Mouse (Mus musculus): ENCODE results near the gene Pet117.
A peak's percentile ranks its signal among the peaks of the same experiment; 100 is the strongest.

Gene Pet117

DNA sequence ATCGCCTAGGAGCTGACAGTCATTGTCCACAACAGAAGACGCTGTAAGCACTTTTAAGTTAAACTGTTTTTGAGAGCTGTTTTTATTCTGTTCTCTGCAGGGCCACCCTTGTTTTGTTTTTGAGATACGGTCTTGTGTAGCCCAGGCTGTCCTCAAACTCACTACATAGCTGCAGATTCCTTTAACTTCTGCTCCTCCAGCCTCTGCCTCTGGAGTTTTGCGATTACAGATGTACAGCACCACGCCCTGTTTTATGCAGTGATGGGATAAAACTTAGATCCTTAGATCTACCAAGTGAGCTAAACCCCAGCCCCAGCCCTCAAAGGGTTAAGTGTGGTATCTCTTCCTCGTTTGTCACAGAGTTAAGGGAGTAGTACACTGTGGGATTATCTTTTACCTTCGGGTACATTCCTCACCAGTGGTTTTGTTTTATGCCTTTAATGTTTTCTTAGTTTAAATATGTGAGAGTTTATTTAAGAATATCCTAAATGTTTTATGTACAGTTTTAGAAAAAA, 13.9 kb downstream of the Pet117 start:
- DNase-seq (ENCODE audit: low read depth): no peak

DNA sequence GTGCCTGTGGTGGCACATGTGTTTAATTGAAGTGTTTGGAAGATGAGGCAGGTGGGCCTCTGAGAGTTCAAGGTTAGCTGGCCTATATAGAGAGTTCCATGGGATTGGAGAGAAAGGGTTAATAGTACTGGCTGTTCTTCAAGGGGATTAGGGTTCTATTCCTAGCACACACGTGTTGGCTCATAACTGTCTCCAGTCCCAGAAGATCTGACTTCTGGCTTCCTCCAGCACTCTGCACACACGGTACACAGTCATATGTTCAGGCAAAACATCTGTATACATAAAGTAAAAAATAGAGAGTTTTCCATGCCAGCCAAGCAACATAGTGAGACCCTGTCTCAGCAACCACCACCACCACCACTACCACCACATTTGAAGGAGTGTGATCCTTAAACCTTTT, 17.5 kb downstream of the Pet117 start:
- no peak for DNase-seq (ENCODE audit: low read depth)

DNA sequence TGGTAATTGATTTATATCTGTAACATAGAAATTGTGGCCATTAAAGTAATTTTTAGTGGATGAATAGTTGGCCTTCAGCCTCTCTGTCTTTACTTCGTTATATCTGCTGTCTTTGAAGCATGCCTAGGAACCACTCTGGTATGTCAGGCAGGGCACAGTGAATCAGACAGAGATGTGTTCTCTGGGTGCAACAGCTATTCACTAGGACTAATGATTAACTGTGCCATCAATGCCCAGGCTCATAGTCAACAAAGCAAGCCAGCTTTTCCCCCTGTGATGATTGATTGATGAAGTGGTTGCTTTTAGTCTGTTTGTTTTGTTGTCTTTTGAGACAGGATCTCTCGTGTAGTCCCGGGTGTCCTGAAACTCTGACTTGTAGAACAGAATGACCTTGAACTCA, 19.6 kb downstream of the Pet117 start:
- DNase-seq (ENCODE audit: low read depth): no peak

DNA sequence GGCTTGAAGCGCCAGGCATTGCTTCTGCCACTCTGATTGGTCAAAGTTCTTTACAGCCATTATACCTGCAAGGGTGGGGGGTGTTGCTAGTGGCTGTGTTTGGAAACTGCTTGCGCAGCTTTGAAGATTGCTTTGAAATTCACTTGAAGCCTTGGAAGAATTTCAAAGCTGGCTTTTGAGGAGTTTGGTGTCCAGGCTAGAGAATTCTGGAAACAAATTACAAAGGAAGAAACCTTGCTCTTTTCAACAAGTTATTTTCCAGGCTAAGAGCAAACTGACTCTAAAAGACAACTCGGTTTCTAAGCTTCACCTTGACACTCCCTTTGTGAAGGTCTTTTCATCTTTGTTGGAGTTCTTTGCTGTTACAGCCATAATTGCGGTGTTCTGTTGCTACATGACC, 30.7 kb downstream of the Pet117 start:
- no peak for DNase-seq (ENCODE audit: low read depth)

GRCm38 (mm10) chr2:144400659-144401058, 31.9 kb downstream of the Pet117 start:
- DNase-seq (ENCODE audit: low read depth): no peak

DNA sequence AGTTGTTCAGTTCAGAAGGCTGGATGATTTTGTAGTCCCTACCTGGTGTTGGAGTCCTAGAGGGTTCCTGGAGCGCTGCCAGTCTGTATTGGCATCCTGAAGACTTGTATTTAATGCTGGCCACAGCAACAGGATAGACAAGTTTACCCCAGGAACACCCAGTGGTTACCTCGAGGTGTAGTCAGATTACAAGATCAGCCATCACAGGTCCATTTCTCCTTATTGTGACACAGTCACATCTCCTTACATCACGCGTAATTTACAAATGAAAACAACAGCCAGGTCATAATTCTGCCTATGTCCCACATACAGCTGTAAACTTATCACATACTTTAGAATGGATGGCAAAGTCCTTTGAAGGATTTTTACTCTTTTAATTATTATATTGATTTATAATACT, 40.2 kb downstream of the Pet117 start:
- peak; percentile 13 for DNase-seq (ENCODE audit: low read depth)

GRCm38 (mm10) chr2:144410603-144411002, 41.8 kb downstream of the Pet117 start:
- DNase-seq (ENCODE audit: low read depth): no peak

DNA sequence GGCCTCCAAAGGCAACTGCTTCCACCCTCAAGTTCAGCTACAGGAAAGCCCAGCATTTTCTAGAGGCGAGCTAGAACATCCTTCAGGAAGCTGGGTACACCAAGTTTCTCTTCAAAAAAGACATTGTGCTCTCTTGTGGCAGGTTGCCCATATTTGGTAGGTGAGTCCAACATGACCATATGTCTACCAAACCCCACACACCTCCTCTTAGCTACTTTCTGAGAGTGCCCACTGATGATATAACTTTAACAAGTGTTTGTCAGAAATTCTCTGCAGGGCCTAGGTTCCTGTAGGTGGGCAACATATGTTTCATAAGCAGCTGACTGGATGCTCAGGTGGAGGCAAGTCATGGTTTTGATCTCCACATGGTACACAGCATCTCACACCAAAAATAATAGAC, 45.9 kb downstream of the Pet117 start:
- DNase-seq (ENCODE audit: low read depth): no peak

GRCm38 (mm10) chr2:144416859-144417258, 48.1 kb downstream of the Pet117 start:
- no peak for DNase-seq (ENCODE audit: low read depth)

DNA sequence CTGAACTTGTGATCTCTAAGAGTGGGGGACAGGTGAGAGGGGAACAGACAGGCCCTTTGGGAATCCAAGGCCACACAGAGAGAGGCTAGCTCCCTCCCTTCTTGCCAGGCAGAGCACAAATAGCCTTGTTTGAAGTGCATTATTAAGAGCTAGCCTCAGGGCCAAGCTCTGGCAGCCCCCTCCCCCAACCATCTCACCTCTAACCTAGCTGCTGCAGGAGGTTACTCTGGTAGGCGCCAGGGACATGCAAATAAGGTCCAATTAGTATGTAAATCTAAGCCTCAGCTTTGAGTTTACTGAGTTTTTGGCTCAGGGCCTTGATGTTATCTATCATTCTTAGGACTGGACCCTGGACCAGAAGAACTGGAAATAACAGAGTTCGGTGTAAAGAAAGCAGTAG, 49.3 kb downstream of the Pet117 start:
- DNase-seq (ENCODE audit: low read depth): no peak

GRCm38 (mm10) chr2:144422094-144422675, 53.4 kb downstream of the Pet117 start:
- no peak for DNase-seq (ENCODE audit: low read depth)

Data from 416B (cell line).